Mouse (Mus musculus): ENCODE measurements around the gene Exd1. TPM values are rescaled to one million over a fixed set of nuclear protein-coding genes. Genes with fewer than 3 reads are reported as not detected.

Exd1 gene
- polyA plus RNA-seq, 1 experiment from 2014 or later: 0.11 TPM

DNA sequence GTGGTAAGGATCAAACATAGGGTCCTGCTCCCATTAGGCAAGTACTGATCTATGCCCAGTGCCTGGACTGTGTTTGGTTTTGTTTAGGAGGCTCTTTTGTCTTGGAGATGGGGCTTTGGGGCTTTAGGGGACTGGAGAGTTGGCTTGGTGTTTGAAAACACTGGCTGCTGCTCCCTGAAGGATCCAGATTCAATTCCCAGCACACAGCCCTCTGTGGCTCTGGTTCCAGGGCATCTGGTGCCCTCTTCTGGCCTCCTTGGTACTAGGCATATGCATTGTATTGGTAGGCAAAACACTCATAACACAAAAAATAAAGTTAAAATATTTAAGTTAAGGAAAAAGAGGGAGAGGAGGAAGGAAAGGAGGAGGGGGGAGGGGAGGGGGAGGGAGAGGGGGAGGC, 40.3 kb downstream of the Exd1 start:
- Histone ChIP-seq H3K27ac (ENCODE audit: low read length) (no peak overlapping the region), H3K27me3 (replicated peaks; ENCODE audit: insufficient read depth, low read length) (no peaks in the 10 kb centered on the region), H3K9me3 (ENCODE audit: low read length) (no peaks in the 10 kb centered on the region), H3K4me3 (ENCODE audit: low read depth, low read length) (no peak overlapping the region), H3K9ac (replicated peaks; ENCODE audit: low read depth) (no peak overlapping the region), H3K4me2 (replicated peaks; ENCODE audit: low read depth, low read length) (no peak overlapping the region), H3K36me3 (ENCODE audit: insufficient read depth, low read length) (no peaks in the 10 kb centered on the region), H3K4me1 (ENCODE audit: insufficient read depth, low read depth, low read length) (no peaks in the 10 kb centered on the region)
- ATAC-seq: no peak
- DNase-seq (ENCODE audit: low spot score): no peak
- TF ChIP-seq EP300 (IDR thresholded peaks at IDR 0.05) (no peak), CTCF (IDR thresholded peaks at IDR 0.05) (peak; percentile 49)

- H3K4me2 ChIP-seq (replicated peaks; ENCODE audit: low read depth, low read length): no peak overlapping the region
- no peaks in the 10 kb centered on the region for H3K4me1 ChIP-seq (ENCODE audit: insufficient read depth, low read depth, low read length)
- H3K27ac ChIP-seq (ENCODE audit: low read length): no peak overlapping the region
- H3K4me3 ChIP-seq (ENCODE audit: low read depth, low read length): no peak overlapping the region
- no peak for TF ChIP-seq EP300 (IDR thresholded peaks at IDR 0.05)
- TF ChIP-seq CTCF (IDR thresholded peaks at IDR 0.05): no peak
- no peaks in the 10 kb centered on the region for H3K9me3 ChIP-seq (ENCODE audit: low read length)
- no peak overlapping the region for H3K9ac ChIP-seq (replicated peaks; ENCODE audit: low read depth)
- no peaks in the 10 kb centered on the region for H3K27me3 ChIP-seq (replicated peaks; ENCODE audit: insufficient read depth, low read length)
- no peaks in the 10 kb centered on the region for H3K36me3 ChIP-seq (ENCODE audit: insufficient read depth, low read length)
- 81% methylated on average over 2 of the region's 2 CpGs for WGBS
- no peak for DNase-seq (ENCODE audit: low spot score)
- ATAC-seq: no peak
Observed at GRCm38 (mm10) chr2:119500965-119501652, 46.3 kb downstream of the Exd1 start.

DNA sequence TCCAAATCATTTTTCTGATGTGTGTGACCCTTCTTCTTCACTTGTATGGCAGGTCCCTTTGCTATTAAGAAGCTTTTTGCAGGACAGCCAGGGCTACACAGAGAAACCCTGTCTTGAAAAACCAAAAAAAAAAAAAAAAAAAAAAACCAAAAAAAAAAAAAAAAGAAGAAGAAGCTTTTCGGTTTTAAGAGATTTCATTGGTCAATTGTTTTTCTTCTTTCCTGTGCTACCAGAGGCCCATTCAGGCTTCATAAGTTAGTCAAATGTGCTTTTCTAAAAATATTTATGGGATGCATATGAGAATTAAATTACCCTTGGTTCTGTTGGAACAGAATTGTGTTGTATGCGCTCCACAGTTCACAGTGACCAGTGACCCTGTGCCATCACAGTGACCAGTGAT, 48.6 kb downstream of the Exd1 start:
- ATAC-seq (no peak), DNase-seq (ENCODE audit: low spot score) (no peak)
- no peaks in the 10 kb centered on the region for H3K27me3 ChIP-seq (replicated peaks; ENCODE audit: insufficient read depth, low read length)
- no peaks in the 10 kb centered on the region for H3K4me1 ChIP-seq (ENCODE audit: insufficient read depth, low read depth, low read length)
- no peak overlapping the region for H3K4me3 ChIP-seq (ENCODE audit: low read depth, low read length)
- no peak overlapping the region for H3K4me2 ChIP-seq (replicated peaks; ENCODE audit: low read depth, low read length)
- 73% methylated on average over 2 of the region's 2 CpGs for WGBS
- H3K9ac ChIP-seq (replicated peaks; ENCODE audit: low read depth): no peak overlapping the region
- TF ChIP-seq EP300 (IDR thresholded peaks at IDR 0.05) (no peak), CTCF (IDR thresholded peaks at IDR 0.05) (no peak)
- no peaks in the 10 kb centered on the region for H3K9me3 ChIP-seq (ENCODE audit: low read length)
- H3K27ac ChIP-seq (ENCODE audit: low read length): no peak overlapping the region
- H3K36me3 ChIP-seq (ENCODE audit: insufficient read depth, low read length): no peaks in the 10 kb centered on the region

GRCm38 (mm10) chr2:119496082-119496481, 51.3 kb downstream of the Exd1 start:
- H3K36me3 ChIP-seq (ENCODE audit: insufficient read depth, low read length): no peaks in the 10 kb centered on the region
- no peak overlapping the region for H3K9ac ChIP-seq (replicated peaks; ENCODE audit: low read depth)
- no peak overlapping the region for H3K4me3 ChIP-seq (ENCODE audit: low read depth, low read length)
- H3K27ac ChIP-seq (ENCODE audit: low read length): peak overlapping the region; percentile 17; the same call in 1 of the 2 replicates
- H3K4me2 ChIP-seq (replicated peaks; ENCODE audit: low read depth, low read length): no peak overlapping the region
- DNase-seq (ENCODE audit: low spot score) (peak; percentile 43), ATAC-seq (peak; percentile 85)
- H3K9me3 ChIP-seq (ENCODE audit: low read length): no peaks in the 10 kb centered on the region
- TF ChIP-seq CTCF (IDR thresholded peaks at IDR 0.05) (peak; percentile 24; the same call in 1 of the 2 replicates), EP300 (IDR thresholded peaks at IDR 0.05) (peak; percentile 78; the same call in 1 of the 2 replicates)
- H3K27me3 ChIP-seq (replicated peaks; ENCODE audit: insufficient read depth, low read length): no peaks in the 10 kb centered on the region
- 80% methylated on average over 2 of the region's 2 CpGs for WGBS
- no peaks in the 10 kb centered on the region for H3K4me1 ChIP-seq (ENCODE audit: insufficient read depth, low read depth, low read length)

- TF ChIP-seq CTCF (IDR thresholded peaks at IDR 0.05): no peak
- ATAC-seq: peak; percentile 34
- Histone ChIP-seq H3K27me3 (replicated peaks; ENCODE audit: insufficient read depth, low read length) (no peaks in the 10 kb centered on the region), H3K9me3 (ENCODE audit: low read length) (no peaks in the 10 kb centered on the region), H3K27ac (ENCODE audit: low read length) (peak overlapping the region; percentile 38; the same call in 1 of the 2 replicates), H3K9ac (replicated peaks; ENCODE audit: low read depth) (0 out of 2 replicates have a peak overlapping the region, but pooled peaks have one; percentile 6), H3K4me1 (ENCODE audit: insufficient read depth, low read depth, low read length) (no peaks in the 10 kb centered on the region), H3K36me3 (ENCODE audit: insufficient read depth, low read length) (no peaks in the 10 kb centered on the region), H3K4me3 (ENCODE audit: low read depth, low read length) (no peak overlapping the region), H3K4me2 (replicated peaks; ENCODE audit: low read depth, low read length) (no peak overlapping the region)
- WGBS: 35% methylated on average over 5 of the region's 5 CpGs
- DNase-seq (ENCODE audit: low spot score): peak; percentile 29
Observed at GRCm38 (mm10) chr2:119491953-119492352, 55.5 kb downstream of the Exd1 start.

GRCm38 (mm10) chr2:119486488-119486887, 60.9 kb downstream of the Exd1 start:
- no peak overlapping the region for H3K9ac ChIP-seq (replicated peaks; ENCODE audit: low read depth)
- no peak overlapping the region for H3K4me2 ChIP-seq (replicated peaks; ENCODE audit: low read depth, low read length)
- TF ChIP-seq EP300 (IDR thresholded peaks at IDR 0.05): no peak
- TF ChIP-seq CTCF (IDR thresholded peaks at IDR 0.05): no peak
- H3K36me3 ChIP-seq (ENCODE audit: insufficient read depth, low read length): no peaks in the 10 kb centered on the region
- no peaks in the 10 kb centered on the region for H3K9me3 ChIP-seq (ENCODE audit: low read length)
- WGBS: 23% methylated on average over 4 of the region's 4 CpGs
- ATAC-seq (no peak), DNase-seq (ENCODE audit: low spot score) (no peak)
- no peaks in the 10 kb centered on the region for H3K4me1 ChIP-seq (ENCODE audit: insufficient read depth, low read depth, low read length)
- no peaks in the 10 kb centered on the region for H3K27me3 ChIP-seq (replicated peaks; ENCODE audit: insufficient read depth, low read length)
- H3K27ac ChIP-seq (ENCODE audit: low read length): no peak overlapping the region
- H3K4me3 ChIP-seq (ENCODE audit: low read depth, low read length): no peak overlapping the region
